Mouse (Mus musculus): ENCODE data around the gene Lrp1. TPM values are rescaled to one million over a fixed set of nuclear protein-coding genes. Genes with fewer than 3 reads are reported as not detected.

Gene Lrp1
- 1 to 10 TPM in 1 of 2 experiments, under 1 TPM in 1; 0.77 to 3.9 TPM for total RNA-seq (2023)

DNA sequence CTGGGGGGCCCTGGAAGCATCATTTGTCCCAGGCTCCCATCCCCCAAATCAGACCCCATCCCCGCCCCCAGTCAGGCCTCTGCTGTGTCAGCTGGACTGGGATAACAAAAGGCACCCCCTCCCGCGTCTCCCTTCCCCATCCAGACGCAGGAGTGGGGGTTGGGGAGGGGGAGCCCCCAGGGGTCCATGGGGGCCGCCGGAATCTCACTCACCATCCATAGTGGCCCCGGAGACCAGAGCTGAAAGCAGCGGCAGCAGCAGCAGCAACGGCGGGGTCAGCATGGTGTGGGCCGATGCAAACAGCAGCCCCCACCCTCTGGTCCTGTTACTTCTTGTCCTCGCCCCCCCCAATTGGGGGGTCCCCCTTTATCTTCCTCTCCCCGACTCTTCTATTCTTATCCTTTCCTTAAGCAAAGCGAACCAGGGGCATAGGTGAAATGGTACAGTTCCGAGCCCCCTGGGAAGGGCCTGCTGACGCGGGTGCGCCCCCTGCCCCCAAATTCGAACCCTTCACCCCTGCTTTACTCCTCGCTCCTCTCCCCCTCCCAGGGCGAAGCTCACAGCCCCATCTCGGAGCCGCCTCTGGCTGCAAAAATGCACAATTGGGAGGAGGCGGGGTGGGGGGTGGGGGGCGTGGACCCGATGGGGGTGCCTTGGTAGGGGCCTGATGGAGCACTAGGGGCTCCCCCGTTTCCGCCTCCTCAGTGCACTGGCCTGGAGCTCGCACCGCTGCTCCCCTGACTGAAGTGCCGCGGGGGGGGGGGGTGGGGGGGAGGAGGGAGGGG lies at the start of gene Lrp1:
Lrp1 (minus strand) TSS at position 743 of the 785 bp plus-strand sequence.

DNA sequence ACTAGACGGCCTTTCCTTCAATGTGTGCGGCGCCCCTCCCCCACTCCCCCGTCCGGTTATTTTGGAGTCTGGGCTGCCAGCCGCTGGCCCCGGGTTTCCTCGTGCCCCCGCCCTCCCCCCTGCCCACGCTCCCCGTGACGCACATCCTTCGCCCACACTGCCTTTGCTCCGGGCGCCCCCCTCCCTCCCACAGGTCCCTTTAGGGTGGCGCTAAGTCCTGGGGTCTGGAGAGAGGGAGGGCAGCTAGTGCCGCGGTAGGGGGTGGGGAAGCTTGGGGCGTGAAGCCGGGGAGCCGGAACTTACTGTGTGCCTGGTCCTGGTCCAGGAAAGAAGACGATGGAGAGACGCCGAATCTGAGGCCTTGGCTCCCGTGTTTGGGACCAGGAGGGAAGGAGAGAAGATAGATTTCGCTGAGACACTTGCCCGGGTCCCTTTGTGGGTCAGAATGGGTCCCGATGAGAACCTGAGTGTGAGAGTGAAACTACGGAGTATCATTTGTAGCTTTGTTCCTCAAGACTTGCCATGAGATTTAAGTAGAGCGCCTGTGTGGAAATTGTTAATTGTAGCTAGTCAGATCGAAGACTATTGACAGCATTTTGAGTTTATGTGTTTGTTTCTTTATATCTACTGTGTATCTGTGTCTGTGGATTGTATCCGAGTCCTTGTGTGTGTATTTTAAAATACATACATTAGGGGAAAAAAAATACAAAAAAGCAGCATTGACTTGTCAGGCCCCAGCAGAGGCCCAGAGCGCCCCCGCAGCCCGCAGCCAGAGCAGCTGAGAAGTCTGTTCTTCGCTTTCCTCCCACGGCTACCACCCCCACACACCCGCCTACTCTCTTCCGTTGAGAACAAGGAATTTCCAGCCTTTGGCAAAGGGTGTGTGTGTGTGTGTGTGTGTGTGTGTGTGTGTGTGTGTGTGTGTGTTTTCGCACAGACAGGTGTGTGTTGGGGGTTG lies 47.4 kb upstream of the Lrp1 start, which contains the start of gene Nab2:
Nab2 (minus strand) TSS at position 476 of the 958 bp plus-strand sequence.

DNA sequence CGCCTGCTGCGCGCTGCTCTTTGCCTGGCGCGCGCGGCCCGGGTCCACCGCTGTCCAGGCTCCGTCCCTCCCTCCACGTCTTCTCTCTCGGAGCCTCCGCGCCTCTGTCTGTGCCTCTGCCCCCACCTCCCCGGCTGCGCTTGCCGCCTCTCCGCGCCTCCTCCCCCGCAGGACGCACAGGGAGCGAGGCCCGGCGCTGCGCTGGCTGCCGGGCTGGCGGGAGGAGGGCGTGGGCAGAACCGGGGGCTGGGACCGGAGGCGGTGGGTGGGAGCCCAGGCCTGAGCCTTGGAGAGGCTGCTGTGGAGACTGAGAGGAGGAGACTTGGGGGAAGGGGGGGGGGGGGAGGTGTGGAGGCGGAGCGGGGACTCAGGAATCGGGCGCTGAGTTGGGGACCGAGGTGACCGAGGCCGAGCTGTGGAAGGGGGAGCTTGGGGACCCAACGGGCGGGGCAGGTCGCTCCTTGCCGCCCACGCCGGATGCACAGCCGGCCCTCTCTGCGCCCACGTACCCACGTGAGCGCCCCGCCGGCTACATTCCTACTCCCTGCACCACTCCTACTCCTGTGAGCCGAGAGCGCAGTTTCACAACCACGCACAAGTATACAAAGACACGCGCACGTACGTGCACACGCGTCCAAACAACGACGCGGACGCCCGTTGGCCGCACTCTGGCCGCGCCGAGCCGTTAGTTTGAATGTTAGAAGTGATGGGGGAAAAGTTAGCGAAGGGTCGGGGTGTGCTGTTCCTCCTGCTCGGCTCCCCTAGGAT lies 45.7 kb upstream of the Lrp1 start, which contains the start of gene Nemp1:
Nemp1 (plus strand) TSS at position 401 of the 768 bp plus-strand sequence.

DNA sequence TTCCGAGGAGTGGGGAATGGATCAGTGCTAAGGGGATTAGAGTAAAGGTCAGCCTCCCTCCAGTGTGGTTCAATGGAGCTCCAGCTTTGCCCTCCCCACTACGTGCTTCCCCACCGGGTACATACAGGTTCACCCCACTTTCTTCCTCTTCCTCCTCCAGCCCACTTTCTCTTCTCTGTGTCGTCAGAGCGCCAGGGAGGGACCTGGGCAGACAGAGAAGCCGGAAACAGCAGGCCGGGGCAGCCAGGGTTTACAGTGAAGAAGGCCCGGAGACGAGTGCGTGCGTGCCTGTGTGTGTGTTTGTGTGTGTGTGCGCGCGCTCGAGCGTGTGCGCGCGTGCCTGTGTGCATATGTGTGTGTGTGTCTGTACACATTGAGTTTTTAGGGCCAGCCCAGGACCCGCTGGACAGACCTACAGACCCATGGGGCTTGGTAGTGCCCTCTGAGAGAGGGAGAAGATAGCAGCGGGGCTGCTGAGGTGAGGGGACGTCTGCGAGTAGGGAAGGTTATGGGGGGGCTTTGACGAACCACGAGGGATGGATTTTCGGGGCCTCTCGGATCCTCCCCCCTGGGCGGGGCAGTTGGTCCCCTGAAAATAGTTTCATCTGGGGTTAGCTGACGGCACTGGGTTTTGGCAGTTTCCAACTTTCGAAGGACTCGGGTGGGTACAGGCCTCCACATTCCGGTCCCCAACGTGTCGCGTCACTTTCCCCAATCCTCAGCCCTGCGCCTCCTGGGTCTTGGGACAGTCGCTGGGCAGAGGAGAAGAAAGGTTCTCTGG lies 22.0 kb upstream of the Lrp1 start, which contains the start of gene Stat6:
Stat6 (plus strand) TSS at position 215 of the 781 bp plus-strand sequence.

DNA sequence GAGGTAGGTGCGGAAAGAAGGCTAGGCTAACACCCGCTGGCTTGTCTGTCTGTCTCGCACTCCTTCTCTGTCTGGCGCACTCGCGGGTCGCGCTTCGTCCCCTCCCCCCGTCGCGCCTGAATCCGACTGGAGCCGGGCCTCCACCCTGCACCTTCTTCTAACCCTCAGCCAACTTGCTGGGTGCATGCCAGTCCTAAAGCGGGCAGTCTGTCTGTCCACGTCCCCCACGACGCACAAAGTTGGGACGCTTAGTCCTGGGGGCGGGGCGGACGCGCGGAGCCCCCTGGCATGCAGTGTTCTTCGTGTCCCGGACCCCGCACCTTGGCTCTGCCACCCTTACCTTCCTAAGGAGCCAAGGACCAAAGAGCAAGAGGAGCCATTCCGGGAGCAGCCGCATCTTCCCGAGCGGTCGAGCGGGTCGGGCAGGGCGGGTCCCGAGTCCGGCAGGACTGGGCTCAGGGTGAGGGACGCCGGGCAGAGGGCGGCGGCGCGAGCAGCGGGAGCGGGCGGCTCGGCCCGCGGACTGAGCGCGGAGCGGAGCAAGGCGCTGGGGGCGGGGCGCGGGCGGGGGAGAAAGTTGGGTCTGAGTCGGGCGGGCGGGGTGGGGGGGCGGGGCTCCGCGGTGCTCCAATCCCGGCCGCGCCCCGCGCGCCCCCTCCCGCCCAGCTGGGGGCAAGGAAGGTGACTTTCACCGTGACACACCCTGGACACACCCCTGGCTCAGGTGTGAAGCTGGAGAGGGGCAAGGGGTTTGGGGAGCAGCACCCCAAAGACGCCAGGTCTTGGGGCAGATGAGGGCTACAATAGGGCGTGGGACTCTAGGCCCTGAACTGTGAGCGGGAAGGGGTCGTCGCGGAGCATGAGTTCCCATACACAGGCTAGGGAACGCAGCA lies 86.7 kb downstream of the Lrp1 start, which contains the start of gene Nxph4:
Nxph4 (minus strand) TSS at position 524 of the 893 bp plus-strand sequence.

DNA sequence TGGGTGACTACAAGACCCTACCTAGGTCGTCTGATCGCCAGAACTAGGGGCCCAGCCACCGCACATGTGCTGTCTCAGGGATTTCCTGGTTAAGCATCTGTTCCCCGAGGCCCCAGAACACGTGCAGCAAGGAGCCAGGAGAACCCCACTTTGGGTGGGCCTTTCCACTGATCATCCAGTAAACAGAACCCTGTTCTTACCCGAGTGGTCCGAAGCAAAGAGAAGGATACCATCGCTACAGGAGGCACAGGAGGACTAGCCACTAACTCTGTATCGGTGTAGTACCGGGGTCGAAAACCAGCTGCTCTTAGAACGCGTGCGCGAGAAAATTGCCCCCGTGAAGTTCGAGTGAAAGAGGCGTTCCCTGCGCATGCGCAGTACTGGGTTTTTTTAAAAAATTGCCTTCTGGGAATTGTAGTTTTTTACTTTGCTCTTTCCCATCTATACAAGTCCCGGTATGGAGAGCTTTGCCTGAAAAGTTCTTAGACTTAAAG lies 98.8 kb downstream of the Lrp1 start, which contains the start of gene Shmt2:
Shmt2 (minus strand) TSS at position 357 of the 494 bp plus-strand sequence.

DNA sequence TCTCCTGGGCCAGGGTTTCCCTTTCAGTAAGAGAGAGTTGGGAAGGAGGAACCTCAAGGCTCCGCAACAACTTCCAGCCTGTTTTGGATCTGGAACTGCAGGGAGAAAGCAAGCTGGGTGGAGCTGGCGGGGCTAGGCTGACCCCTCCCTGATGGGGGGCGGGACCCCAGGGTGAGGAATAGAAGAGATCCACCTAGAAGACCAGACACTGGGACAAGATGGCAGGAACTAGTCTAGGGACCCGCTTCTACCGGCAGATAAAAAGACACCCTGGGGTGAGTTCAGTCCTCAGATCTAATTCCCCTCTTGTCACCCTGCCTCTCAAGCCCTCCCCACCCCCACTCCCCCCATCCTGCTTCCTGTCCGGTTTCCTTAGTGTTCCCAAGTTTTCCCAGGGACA lies 106.2 kb downstream of the Lrp1 start, which contains the start of gene Ndufa4l2:
Ndufa4l2 (plus strand) TSS at position 204 of the 400 bp plus-strand sequence.

DNA sequence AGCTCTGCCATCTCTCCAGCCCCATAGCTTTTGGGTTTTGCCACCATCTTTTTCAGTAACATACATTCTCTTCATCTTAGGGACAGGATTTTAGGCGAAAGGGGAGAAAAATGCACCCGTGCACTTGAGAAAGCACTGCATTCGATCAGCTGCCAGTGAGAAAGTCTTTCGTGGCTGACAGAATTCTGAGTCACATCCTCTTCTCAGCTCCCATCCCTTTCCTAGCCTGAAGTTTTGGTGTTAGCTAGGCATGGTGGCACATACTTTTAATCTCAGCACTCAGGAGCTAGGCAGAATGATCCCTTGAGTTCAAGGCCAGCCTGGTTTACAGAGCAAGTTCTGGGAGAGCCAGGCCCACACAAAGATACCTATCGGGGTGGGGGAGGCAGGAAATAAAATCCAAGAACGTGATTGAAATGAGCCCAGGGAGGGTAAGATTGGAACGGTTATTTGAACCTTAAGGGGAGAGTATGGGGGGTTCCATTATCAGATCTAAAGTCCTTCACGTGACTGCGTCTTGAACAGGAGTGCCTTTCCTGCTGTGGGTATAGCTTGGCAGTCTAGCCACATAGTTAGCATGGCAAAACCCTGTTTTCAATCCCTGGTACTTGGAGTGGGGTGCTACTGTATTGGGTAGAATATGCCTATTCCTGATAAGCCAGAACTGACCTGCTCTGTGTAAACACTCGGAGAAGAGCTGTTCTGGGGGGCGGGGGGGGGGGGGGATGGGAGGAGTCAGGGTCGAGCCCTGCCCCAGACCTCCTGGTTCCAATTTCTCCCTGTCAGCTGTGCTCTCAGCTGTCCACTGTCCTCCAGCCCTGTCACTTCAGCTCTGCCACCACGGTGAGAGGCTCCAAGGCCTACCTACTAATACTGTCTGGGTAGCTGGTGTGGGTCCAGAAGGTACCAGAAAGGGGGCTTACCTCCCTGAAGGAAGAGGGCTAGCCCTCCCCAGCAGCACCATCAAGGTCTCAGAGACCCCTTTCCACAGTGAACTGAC lies 119.8 kb downstream of the Lrp1 start, which contains the start of gene Stac3:
Stac3 (plus strand) TSS at position 793 of the 1,000 bp plus-strand sequence.

Other genes with a start within 250 kb of the Lrp1 start
- 100 to 1,000 TPM; 101 to 123 TPM for gene R3hdm2, start 240.8 kb downstream of the Lrp1 start, total RNA-seq (2023)
- gene Stac3, start 119.5 kb downstream of the Lrp1 start, total RNA-seq (2023) = 10 to 100 TPM in 1 of 2 experiments, 1 to 10 TPM in 1; 5.6 to 15.4 TPM
- gene Ndufa4l2, start 106.2 kb downstream of the Lrp1 start, total RNA-seq (2023) = not detected
- gene Shmt2, start 98.7 kb downstream of the Lrp1 start, total RNA-seq (2023) = 10 to 100 TPM; 69.2 to 72.0 TPM
- not detected for gene Nxph4, start 86.6 kb downstream of the Lrp1 start, total RNA-seq (2023)
- 100 to 1,000 TPM; 244 to 270 TPM for gene Stat6, start 21.8 kb upstream of the Lrp1 start, total RNA-seq (2023)
- gene Nemp1, start 45.8 kb upstream of the Lrp1 start, total RNA-seq (2023) = 10 to 100 TPM; 13.6 to 16.2 TPM
- gene Nab2, start 47.4 kb upstream of the Lrp1 start, total RNA-seq (2023) = 10 to 100 TPM; 34.3 to 45.4 TPM
- under 1 TPM in 1 of 2 experiments, not detected in 1; 0.15 TPM for gene Myo1a, start 84.0 kb upstream of the Lrp1 start, total RNA-seq (2023)
- gene Tac2, start 103.3 kb upstream of the Lrp1 start, total RNA-seq (2023) = not detected
- gene Zbtb39, start 118.4 kb upstream of the Lrp1 start, total RNA-seq (2023) = 10 to 100 TPM; 17.9 to 18.7 TPM
- not detected for gene Gpr182, start 130.6 kb upstream of the Lrp1 start, total RNA-seq (2023)
- gene Rdh1, start 138.6 kb upstream of the Lrp1 start, total RNA-seq (2023) = under 1 TPM; 0.17 to 0.27 TPM
- not detected for gene Rdh16f1, start 138.6 kb upstream of the Lrp1 start, total RNA-seq (2023)
- under 1 TPM in 1 of 2 experiments, not detected in 1; 0.93 TPM for gene Rdh9, start 155.2 kb upstream of the Lrp1 start, total RNA-seq (2023)
- gene Rdh16, start 180.0 kb upstream of the Lrp1 start, total RNA-seq (2023) = not detected
- not detected for gene Rdh19, start 228.8 kb upstream of the Lrp1 start, total RNA-seq (2023)
- not detected for gene Rdh16f2, start 245.3 kb upstream of the Lrp1 start, total RNA-seq (2023)

Data from B cell, adult 67 days (primary cell).